Mouse (Mus musculus) intestine, embryonic 15.5 days (tissue): ENCODE data around the gene Sapcd2. TPM values are rescaled to one million over a fixed set of nuclear protein-coding genes. Genes with fewer than 3 reads are reported as not detected.

Source experiments
- polyA plus RNA-seq: library from polyadenylated mRNA; unstranded; fragments of >200 nt; fragmentation: Nextera tagmentation; extraction: Ambion mirVana; gene quantifications from 2 replicates; pipeline ENCODE4 v1.2.1, GENCODE M21; 2015

Gene Sapcd2
- polyA plus RNA-seq, 1 experiment from 2014 or later: 48.8 TPM

Other genes with a start within 250 kb of the Sapcd2 start
- gene Nrarp, start 191.6 kb upstream of the Sapcd2 start, polyA plus RNA-seq: 14.3 and 19.3 TPM in 2 replicates
- gene Tor4a, start 175.4 kb upstream of the Sapcd2 start, polyA plus RNA-seq: 16.4 and 18.5 TPM in 2 replicates
- 94.8 and 106 TPM in 2 replicates for gene Nelfb, start 160.8 kb upstream of the Sapcd2 start, polyA plus RNA-seq
- not detected in 2 replicates for gene Stpg3, start 157.7 kb upstream of the Sapcd2 start, polyA plus RNA-seq
- not detected in 2 replicates for gene Fam166a, start 153.6 kb upstream of the Sapcd2 start, polyA plus RNA-seq
- 600 and 657 TPM in 2 replicates for gene Tubb4b, start 147.6 kb upstream of the Sapcd2 start, polyA plus RNA-seq
- gene Slc34a3, start 138.0 kb upstream of the Sapcd2 start, polyA plus RNA-seq: 5.0 and 5.6 TPM in 2 replicates
- 0.14 and 0.29 TPM in 2 replicates for gene Rnf224, start 135.5 kb upstream of the Sapcd2 start, polyA plus RNA-seq
- 19.0 and 24.8 TPM in 2 replicates for gene Rnf208, start 130.1 kb upstream of the Sapcd2 start, polyA plus RNA-seq
- 1.4 and 2.3 TPM in 2 replicates for gene Cysrt1, start 129.9 kb upstream of the Sapcd2 start, polyA plus RNA-seq
- gene AL732309.1, start 125.5 kb upstream of the Sapcd2 start, polyA plus RNA-seq: 4.3 and 5.5 TPM in 2 replicates
- 22.8 and 23.2 TPM in 2 replicates for gene Tmem203, start 116.9 kb upstream of the Sapcd2 start, polyA plus RNA-seq
- 20.7 and 23.6 TPM in 2 replicates for gene Tprn, start 109.7 kb upstream of the Sapcd2 start, polyA plus RNA-seq
- gene Ssna1, start 99.9 kb upstream of the Sapcd2 start, polyA plus RNA-seq: 200 and 212 TPM in 2 replicates
- gene Anapc2, start 99.8 kb upstream of the Sapcd2 start, polyA plus RNA-seq: 95.8 and 103 TPM in 2 replicates
- gene Tmem210, start 84.2 kb upstream of the Sapcd2 start, polyA plus RNA-seq: not detected in 2 replicates
- gene Lrrc26, start 82.4 kb upstream of the Sapcd2 start, polyA plus RNA-seq: 0.43 and 1.8 TPM in 2 replicates
- 1.4 TPM in 2 replicates for gene Grin1, start 53.1 kb upstream of the Sapcd2 start, polyA plus RNA-seq
- gene Man1b1, start 40.0 kb upstream of the Sapcd2 start, polyA plus RNA-seq: 40.2 and 40.8 TPM in 2 replicates
- gene Dpp7, start 16.0 kb upstream of the Sapcd2 start, polyA plus RNA-seq: 46.0 and 48.6 TPM in 2 replicates
- 105 and 122 TPM in 2 replicates for gene Uap1l1, start 6.6 kb upstream of the Sapcd2 start, polyA plus RNA-seq
- 12.1 and 15.6 TPM in 2 replicates for gene Entpd2, start 23.6 kb downstream of the Sapcd2 start, polyA plus RNA-seq
- 40.9 and 48.2 TPM in 2 replicates for gene Npdc1, start 27.0 kb downstream of the Sapcd2 start, polyA plus RNA-seq
- 0.18 TPM in 1 of 2 replicates, not detected in the other for gene Fut7, start 50.9 kb downstream of the Sapcd2 start, polyA plus RNA-seq
- 2.8 and 3.7 TPM in 2 replicates for gene Abca2, start 56.4 kb downstream of the Sapcd2 start, polyA plus RNA-seq
- gene Clic3, start 84.5 kb downstream of the Sapcd2 start, polyA plus RNA-seq: 2.2 and 3.0 TPM in 2 replicates
- gene Paxx, start 88.8 kb downstream of the Sapcd2 start, polyA plus RNA-seq: 28.0 and 33.2 TPM in 2 replicates
- 4.6 and 5.8 TPM in 2 replicates for gene Ptgds, start 97.7 kb downstream of the Sapcd2 start, polyA plus RNA-seq
- gene Lcn12, start 121.6 kb downstream of the Sapcd2 start, polyA plus RNA-seq: not detected in 2 replicates
- gene Fbxw5, start 128.4 kb downstream of the Sapcd2 start, polyA plus RNA-seq: 57.5 and 65.2 TPM in 2 replicates
- 5.4 and 8.3 TPM in 2 replicates for gene C8g, start 129.4 kb downstream of the Sapcd2 start, polyA plus RNA-seq
- 26.7 and 32.4 TPM in 2 replicates for gene Traf2, start 174.6 kb downstream of the Sapcd2 start, polyA plus RNA-seq
- gene Edf1, start 185.5 kb downstream of the Sapcd2 start, polyA plus RNA-seq: 339 and 367 TPM in 2 replicates
- 297 and 389 TPM in 2 replicates for gene Mamdc4, start 202.5 kb downstream of the Sapcd2 start, polyA plus RNA-seq
- 163 and 190 TPM in 2 replicates for gene Phpt1, start 202.9 kb downstream of the Sapcd2 start, polyA plus RNA-seq
- 1.7 and 2.9 TPM in 2 replicates for gene Ajm1, start 209.4 kb downstream of the Sapcd2 start, polyA plus RNA-seq
- 65.5 and 69.7 TPM in 2 replicates for gene Rabl6, start 236.2 kb downstream of the Sapcd2 start, polyA plus RNA-seq
- gene Ccdc183, start 245.4 kb downstream of the Sapcd2 start, polyA plus RNA-seq: 0.13 and 0.16 TPM in 2 replicates
- 22.2 and 23.8 TPM in 2 replicates for gene Tmem141, start 249.7 kb downstream of the Sapcd2 start, polyA plus RNA-seq